Mouse (Mus musculus) urinary bladder, postnatal 4 days (tissue): ENCODE measurements around the gene Zbtb2.

Experiments used
- DNase-seq, 2 experiments: peaks; one replicate each; pipeline ENCODE4 v3.0.0; 2021 to 2022; ENCODE audit warnings: low spot score in 2 of 2

Zbtb2 gene

DNA sequence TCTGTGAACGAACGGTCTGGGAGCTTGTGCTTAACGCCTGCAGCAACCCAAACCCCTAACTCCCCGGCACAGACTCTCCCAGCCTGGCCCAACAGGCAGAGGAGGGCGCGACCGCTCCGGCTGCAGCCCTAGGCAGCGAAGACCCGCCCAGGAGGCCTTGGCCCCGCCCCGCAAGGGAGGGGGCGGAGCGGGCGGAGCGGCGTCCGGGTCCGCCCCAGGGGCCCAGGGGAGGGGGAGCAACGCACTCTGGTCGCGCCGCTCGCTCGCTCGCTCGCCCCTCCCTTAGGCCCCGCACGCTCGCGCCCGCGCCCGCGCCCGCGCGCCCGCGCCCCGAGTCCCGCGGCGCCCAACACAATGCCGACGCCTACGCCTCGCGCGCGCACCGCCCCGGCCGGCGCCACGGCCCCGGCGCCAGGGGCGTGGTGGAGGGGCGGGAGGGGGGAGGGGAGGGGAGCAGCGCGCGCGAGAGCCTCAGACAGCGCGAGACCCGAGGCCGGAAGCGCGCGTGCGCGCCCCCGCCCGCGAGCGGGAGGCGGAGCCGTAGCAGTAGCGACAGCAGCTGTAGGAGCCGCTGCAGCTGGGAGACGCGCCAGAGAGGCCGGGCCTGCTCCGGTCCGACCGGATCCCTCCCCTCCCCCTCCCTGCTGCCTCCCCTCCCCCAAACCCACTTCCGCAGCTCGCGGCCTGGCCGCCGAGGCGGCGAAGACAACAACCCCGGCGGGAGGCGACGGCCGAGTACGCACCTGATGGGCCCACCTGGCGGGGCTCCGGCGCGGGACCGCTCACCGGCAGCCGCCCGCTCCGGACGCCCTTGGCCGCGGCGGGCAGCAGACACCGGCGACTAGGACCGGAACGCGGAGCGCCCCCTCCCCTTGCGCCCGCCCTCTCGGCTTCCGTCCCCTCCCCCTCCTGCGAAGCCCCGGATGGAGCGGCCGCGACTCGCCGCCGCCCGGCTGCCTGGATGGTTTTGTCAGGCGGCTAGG, 1.0 kb downstream of the Zbtb2 start:
- peak; percentile 93 to 96 for DNase-seq

DNA sequence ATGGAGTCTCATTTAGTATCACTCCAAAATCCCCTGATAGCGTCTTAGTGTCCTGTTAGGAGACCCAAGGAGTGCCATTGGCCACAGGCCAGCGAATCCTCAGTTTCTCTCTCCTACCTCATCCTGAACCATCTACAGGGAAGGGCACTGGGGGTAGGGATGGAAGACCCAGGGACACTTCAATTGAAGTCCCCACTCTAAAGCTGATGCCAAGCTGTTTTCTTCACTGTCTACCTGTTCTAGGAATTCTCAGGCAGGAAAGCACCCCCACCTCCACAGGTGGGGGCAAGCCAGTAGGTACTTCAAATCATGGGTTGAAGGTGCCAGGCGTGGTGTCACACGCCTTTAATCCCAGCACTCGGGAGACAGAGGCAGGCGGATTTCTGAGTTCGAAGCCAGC, 3.7 kb downstream of the Zbtb2 start:
- DNase-seq: no peak

DNA sequence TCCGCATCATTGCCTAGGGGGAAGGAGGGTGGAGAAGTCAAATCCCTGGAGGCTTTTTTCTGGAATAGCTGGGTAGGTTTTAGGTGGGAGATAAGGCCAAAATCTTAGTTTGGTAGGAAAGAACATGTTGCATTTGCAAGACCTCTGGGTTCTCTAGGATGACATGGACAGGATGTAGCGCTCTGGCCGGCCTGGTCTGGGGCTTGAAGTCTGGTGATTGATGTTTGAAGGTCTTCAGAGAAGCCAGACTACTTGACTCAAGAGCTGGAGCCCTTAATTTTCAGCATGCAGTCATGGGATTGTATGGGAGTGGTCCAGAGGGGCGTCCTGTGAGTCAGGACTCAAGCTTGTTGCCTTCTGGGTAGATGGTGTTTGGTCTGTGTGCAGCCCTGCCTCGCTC, 7.2 kb downstream of the Zbtb2 start:
- DNase-seq: no peak

DNA sequence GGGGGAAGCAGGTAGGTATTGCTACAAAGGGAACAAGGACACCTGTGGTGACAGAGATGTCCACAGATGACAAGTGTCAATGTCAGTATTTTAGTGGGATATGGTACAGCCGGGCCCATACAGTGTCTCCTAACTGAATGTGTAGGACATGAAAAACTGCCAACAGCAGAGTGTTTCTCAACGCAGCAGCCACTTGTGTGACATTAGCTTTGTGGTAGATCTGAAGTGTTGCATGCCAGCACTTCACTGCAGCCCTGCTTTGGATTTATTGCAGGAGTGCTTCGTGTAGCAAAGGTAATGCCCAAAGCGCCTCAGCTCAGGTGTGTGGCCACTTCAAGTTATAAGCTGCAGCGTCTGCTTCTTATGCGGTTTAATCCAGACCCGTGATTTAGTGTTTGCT, 11.0 kb downstream of the Zbtb2 start:
- no peak for DNase-seq

DNA sequence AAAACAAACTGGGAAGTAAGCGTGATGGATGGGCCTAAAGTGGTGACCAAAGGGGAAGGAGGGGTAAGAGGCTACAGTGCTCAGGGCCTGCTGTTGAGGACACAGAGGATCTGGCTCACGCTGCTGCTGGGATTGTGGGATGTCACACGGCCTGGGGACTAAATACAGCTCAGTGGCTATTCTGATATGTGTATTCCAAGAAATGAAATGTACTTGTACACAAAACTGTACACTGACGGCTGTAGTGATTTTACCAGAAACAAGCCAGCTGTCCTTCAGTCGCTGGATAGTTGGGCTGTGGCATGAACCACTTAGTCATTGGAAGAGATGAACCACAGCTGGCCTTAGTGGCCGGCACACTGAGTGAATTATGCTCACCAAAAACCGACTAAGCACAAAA, 11.4 kb downstream of the Zbtb2 start:
- no peak for DNase-seq

DNA sequence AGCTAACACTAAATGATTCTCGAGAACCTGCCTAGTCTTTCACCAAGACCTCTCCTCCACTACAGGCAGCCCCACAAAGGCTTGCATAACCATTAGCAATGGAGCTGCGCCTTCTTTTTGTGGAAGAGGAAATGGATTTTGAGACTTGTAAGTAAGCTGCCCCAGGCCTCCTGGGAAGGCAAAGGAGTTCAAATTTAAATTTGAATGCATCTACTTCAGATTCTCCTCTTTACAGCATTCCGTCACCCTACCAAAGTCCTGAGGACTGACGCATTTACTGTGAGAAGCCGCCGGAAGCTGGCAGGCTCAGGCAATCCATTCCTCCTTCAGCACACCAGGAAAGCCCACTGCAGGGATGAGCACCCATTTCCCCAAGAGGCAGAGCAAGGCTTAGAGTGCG, 12.6 kb downstream of the Zbtb2 start:
- DNase-seq: no peak

GRCm38 (mm10) chr10:4374734-4375133, 13.2 kb downstream of the Zbtb2 start:
- no peak for DNase-seq

DNA sequence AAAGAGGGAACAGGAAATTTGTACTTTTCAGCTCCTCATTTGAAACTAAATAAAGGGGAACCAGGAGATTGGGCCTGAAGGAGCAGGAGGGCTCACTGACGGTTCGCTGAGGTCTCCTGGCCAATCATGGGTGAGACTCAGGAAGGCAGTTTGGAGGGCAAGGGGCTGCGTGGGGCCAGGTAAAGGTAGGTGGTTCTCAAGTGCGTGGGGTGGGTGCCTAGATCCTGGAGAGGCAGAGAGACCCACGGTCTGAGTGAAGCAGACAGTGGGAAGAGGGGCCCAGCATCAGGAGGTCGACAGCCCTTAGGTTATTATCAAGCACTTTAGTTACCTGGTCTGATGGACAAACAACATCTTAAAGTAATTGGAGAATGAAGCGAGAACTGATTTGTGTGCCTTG, 13.7 kb downstream of the Zbtb2 start:
- no peak for DNase-seq

DNA sequence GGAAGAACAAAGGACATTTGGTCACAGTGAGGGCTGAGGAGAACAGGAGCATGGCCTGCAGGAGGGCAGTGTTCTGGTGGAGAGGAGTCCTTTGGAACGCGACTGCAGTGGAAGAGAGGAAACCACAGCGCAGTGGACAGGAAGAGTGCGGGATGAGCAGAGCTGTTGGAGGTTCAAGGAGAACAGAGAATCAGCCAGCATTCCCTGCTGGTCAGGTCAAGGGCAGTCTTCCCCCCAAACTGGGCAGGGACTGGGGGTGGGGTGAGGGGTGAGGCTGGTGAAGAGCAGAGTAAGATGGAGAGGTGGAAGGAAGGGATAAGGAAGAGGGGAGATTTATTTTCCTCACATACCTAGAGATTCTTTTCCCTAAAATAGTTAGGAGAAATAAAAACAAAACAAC, 14.3 kb downstream of the Zbtb2 start:
- no peak for DNase-seq

DNA sequence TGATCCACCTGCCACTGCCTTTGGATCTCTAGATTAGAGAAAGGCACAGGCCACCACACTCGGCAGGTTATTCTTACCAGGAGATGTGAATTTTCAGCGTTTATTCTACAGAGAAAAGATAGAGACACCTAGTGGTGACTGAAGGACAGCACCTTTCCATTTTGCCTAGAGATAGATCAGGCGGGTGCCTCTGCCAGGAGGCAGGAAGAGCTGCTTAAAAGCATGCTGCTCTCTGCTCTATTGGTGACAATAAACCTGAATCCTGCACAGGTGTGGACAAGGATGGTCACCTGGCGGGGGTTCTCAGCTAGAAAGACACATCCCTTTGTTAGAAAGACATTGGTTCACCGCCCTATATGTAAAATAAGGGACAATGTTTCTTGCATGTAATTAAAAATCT, 15.9 kb downstream of the Zbtb2 start:
- DNase-seq: no peak

DNA sequence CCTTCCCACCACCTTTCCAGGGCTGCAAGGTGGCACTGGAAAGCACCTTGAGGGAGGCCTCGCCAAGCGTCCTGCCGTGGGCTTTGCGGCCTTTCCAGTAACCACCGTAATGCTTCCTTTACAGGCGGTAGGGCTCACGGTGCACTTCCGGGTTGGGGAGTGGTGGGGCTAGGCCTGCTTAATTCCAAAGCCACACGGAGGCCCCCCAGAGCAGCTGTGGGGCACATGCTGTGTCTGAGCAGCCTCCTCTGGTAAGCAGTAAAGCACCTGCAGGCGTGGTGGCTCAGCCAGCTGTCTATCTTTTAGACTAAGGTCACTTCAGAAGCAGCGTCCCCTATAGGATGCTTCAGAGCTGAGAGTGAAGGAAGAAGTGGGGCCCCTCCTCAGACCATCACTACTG, 17.8 kb downstream of the Zbtb2 start:
- no peak for DNase-seq

DNA sequence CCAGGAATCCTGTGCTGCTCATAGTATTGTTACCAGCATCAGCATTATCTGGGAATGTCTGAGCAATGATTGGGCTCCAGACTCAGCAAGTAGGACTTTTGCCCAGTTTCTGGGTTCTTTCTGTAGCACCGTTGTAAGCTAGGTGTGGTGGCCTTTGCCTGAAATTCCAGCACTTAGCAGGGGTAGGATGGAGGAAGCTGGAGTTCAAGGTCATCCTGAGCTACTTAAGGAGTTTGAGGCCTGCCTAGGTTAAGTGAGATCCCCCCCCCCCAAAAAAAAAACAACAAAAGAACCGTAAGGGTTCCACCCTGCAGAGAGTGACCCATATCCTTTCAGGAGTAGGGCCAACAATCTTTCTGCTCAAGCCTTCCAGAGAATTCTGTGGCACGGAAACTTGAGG, 23.3 kb downstream of the Zbtb2 start:
- DNase-seq: no peak

GRCm38 (mm10) chr10:4357435-4357834, 30.5 kb downstream of the Zbtb2 start:
- no peak for DNase-seq

DNA sequence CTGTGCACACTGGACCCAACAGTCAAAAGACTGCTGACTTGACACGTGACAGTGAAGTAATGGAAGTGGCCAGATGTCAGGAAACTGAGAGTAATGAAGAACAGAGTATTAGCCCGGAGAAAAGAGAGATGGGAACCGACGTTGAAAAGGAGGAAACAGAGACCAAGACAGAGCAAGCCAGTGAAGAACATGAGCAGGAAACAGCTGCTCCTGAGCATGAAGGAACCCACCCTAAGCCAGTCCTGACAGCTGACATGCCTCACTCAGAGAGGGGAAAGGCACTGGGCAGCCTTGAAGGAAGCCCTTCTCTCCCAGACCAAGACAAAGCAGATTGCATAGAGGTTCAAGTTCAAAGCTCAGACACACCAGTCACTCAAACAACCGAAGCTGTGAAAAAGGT, 31.3 kb downstream of the Zbtb2 start:
- DNase-seq: no peak

GRCm38 (mm10) chr10:4355882-4356451, 31.9 kb downstream of the Zbtb2 start:
- DNase-seq: no peak

- DNase-seq: no peak
Observed at GRCm38 (mm10) chr10:4354371-4355260, 33.3 kb downstream of the Zbtb2 start.

- no peak for DNase-seq
Observed at GRCm38 (mm10) chr10:4347591-4347990, 40.3 kb downstream of the Zbtb2 start.

DNA sequence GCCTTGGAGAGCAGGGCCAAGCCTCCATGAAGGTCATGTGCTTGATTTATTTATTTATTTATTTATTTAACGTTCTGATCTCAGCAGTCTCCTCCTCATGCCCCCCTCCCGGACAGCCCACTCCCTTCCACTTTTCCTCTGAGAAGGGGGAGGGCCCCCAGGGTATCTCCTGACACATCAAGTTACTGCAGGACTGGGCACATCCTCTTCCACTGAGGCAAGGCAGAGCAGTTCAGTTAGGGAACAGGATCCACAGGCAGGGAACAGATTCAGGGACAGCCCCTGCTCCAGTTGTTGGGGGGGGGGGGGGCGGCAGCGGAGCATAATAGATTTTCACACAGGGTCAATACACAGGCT, 40.8 kb downstream of the Zbtb2 start:
- DNase-seq: no peak

DNA sequence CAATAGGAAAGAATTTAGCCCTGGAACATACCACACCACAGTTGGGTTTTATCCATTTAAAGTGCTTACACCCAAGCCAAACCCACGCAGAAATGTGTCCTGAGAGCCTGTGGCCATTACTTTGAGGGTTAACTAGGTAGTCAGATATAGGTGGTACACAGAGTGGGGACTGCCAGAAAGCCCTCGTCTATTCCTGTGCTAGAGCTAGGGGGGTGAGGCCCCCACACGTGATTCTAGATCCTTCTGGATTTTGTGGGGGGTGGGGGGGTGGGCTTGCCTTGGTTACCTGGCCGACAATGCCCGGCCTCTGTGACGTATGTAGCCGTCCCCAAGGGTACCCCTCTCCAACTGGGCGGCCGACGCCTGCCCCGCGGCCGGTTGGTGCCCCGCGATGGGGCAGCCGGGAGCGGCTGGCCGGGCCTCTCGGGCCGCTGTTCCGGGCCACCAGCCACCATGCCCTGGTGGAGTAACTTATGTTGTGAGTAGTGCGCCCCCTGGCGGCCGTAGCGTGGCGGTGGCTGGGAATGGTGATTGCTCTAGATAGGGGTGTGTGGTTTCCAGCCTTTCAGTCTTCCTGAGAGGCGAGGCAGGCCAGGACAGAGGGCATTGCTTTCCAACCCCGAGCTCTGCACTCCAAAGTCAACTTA, 41.3 kb downstream of the Zbtb2 start:
- peak; percentile 82 to 92 for DNase-seq

GRCm38 (mm10) chr10:4341430-4341829, 46.5 kb downstream of the Zbtb2 start:
- peak in 1 of 2 experiments; percentile 38 for DNase-seq

DNA sequence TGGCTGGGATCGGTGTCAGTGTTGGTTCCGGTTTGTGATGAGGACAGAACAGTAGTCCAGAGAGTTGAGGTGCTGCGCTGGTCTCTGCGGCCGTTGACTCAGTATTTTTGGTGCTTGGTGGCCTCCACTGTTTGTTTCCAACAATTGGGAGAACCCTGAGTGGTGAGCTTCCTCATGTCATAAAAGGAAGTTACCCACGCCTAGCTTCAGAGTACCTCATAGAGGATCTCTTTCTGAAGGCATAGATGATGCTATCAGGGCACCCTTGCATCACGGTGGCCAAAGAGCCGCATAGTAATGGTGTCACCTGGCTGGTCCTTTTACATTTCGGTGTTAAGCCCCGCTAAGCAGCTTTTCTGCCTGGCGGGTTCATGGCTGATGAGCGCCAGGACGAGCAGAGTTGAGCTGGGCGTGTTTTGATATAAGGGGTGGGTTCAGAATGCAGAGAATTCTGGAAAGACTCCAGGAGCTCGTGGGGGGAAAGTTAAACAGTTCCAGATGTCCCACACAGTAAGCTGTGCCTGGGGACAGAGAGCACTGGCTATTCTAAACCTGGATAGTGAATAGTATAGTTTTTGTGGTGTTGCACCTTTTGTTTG, 48.9 kb downstream of the Zbtb2 start:
- DNase-seq: peak in 1 of 2 experiments; percentile 47
